ENCODE assay signal across 8 mouse cellular contexts in the genomic region with DNA sequence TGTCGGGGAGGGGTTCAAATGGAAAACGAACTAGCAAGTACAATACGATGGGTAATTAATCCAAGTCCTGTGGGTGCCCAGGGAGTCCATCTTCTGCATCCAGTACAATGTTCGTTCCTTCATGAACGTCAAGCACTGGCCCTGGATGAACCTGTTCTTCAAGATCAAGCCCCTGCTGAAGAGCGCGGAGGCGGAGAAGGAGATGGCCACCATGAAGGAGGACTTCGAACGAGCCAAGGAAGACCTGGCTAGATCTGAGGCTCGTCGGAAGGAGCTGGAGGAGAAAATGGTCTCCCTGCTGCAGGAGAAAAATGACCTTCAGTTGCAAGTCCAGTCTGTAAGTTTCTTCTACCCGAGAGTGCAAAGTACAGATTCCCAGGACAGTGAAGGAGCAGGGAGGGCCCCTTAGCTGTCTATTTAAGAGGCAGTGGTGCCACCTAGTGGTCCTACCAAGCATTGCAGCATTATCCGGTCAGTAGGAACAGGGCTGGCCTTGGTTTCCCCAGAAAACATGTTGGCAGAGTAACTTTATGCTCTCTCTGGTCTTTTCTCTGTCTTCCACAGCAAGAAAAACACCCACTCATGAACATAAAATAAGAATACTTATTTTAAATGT. TPM values are rescaled to one million over a fixed set of nuclear protein-coding genes. Genes with fewer than 3 reads are reported as not detected.
A peak's percentile ranks its signal among the peaks of the same experiment; 100 is the strongest.
DNase-seq lines count a peak whose midpoint lies in the region; ATAC-seq and TF ChIP-seq lines count a peak whose summit lies in the region.

No protein-coding gene starts in this region.

- no peak overlapping the region for H3K4me2 ChIP-seq in CH12.LX (ENCODE audit: insufficient read depth, low read depth, poor library complexity, severe bottlenecking)
- peak overlapping the region; percentile 41 for H3K4me2 ChIP-seq in embryonic facial prominence, embryonic 13.5 days
- peak overlapping the region; percentile 38 for H3K4me2 ChIP-seq in kidney, embryonic 16.5 days (replicated peaks; ENCODE audit: low read depth, low read length)
- H3K4me2 ChIP-seq in limb, embryonic 14.5 days (replicated peaks; ENCODE audit: low read depth, low read length, severe bottlenecking) = no peak overlapping the region
- no peak overlapping the region for H3K4me2 ChIP-seq in neural tube, embryonic 15.5 days

- H3K36me3 ChIP-seq in CH12.LX (replicated peaks in 1 of 2; ENCODE audit: control insufficient read depth in 1 of 2, insufficient read depth in 1 of 2, low read length in 1 of 2) = no peaks in the 10 kb centered on the region
- no peaks in the 10 kb centered on the region for H3K36me3 ChIP-seq in embryonic facial prominence, embryonic 13.5 days
- no peaks in the 10 kb centered on the region for H3K36me3 ChIP-seq in kidney, embryonic 16.5 days (ENCODE audit: insufficient read depth, low read length)
- no peaks in the 10 kb centered on the region for H3K36me3 ChIP-seq in limb, embryonic 14.5 days (ENCODE audit: control insufficient read depth, insufficient read depth, low read length)
- H3K36me3 ChIP-seq in neural tube, embryonic 15.5 days = no peaks in the 10 kb centered on the region
- no peaks in the 10 kb centered on the region for H3K36me3 ChIP-seq in thymus, adult 2 months (ENCODE audit: control insufficient read depth, insufficient read depth, low read length)

- TF ChIP-seq POLR2A in CH12.LX (IDR thresholded peaks at IDR 0.05; ENCODE audit: low read depth, low read length) = no peak
- TF ChIP-seq POLR2A in bone marrow, adult 2 months (IDR thresholded peaks at IDR 0.05; ENCODE audit: borderline replicate concordance, control insufficient read depth, low read depth, low read length) = no peak
- TF ChIP-seq POLR2A in limb, embryonic 14.5 days (IDR thresholded peaks at IDR 0.05; ENCODE audit: borderline replicate concordance, extremely low read depth, insufficient read depth, insufficient read length) = no peak
- TF ChIP-seq POLR2A in thymus, adult 2 months (IDR thresholded peaks at IDR 0.05; ENCODE audit: control insufficient read depth, extremely low read depth, insufficient read depth, low read length, poor library complexity) = no peak

- dilution Hi-C loops in CH12.LX (cut with MboI; ENCODE audit: extremely low pct_ligation_motif_present, extremely low pct_unique_long_range_greater_than_20kb, low sequenced_read_pairs) = no loop called here

- peak; percentile 100 for TF ChIP-seq RAD21 in CH12.LX (IDR thresholded peaks at IDR 0.05; ENCODE audit: low read depth, low read length)

- in situ Hi-C loops in CH12.LX (cut with MboI; ENCODE audit: low pct_ligation_motif_present, low pct_unique_long_range_greater_than_20kb, low sequenced_read_pairs) = loop anchor here (5.0 kb wide), 2 partner anchors 98 to 238 kb away; no protein-coding TSS in a partner anchor

- WGBS in bone marrow, adult 2 months = 52% methylated on average over 14 of the region's 14 CpGs
- WGBS in embryonic facial prominence, embryonic 13.5 days = 48% methylated on average over 14 of the region's 14 CpGs
- WGBS in kidney, embryonic 16.5 days = 50% methylated on average over 14 of the region's 14 CpGs
- 50% methylated on average over 14 of the region's 14 CpGs for whole genome bisulfite sequencing in limb, embryonic 14.5 days
- WGBS in neural tube, embryonic 15.5 days = 58% methylated on average over 14 of the region's 14 CpGs
- 59% methylated on average over 14 of the region's 14 CpGs for WGBS in thymus, adult 2 months

- H3K27ac ChIP-seq in CH12.LX (ENCODE audit: insufficient read depth, low read depth) = no peak overlapping the region
- no peak overlapping the region for H3K27ac ChIP-seq in bone marrow, adult 2 months (ENCODE audit: control insufficient read depth, insufficient read depth, low read depth, low read length, poor library complexity)
- H3K27ac ChIP-seq in embryonic facial prominence, embryonic 13.5 days = no peak overlapping the region
- H3K27ac ChIP-seq in kidney, embryonic 16.5 days (ENCODE audit: low read length) = no peak overlapping the region
- H3K27ac ChIP-seq in limb, embryonic 14.5 days (replicated peaks; ENCODE audit: low read depth, low read length) = no peak overlapping the region
- no peak overlapping the region for H3K27ac ChIP-seq in neural tube, embryonic 15.5 days (replicated peaks)
- H3K27ac ChIP-seq in thymus, adult 2 months (ENCODE audit: control insufficient read depth, insufficient read depth, low read length) = no peak overlapping the region

- H3K9me3 ChIP-seq in CH12.LX (replicated peaks; ENCODE audit: low read length) = no peaks in the 10 kb centered on the region
- H3K9me3 ChIP-seq in embryonic facial prominence, embryonic 13.5 days = no peaks in the 10 kb centered on the region
- H3K9me3 ChIP-seq in kidney, embryonic 16.5 days (ENCODE audit: low read length) = no peaks in the 10 kb centered on the region
- no peaks in the 10 kb centered on the region for H3K9me3 ChIP-seq in limb, embryonic 14.5 days (ENCODE audit: control insufficient read depth, low read length)
- H3K9me3 ChIP-seq in neural tube, embryonic 15.5 days (replicated peaks) = no peaks in the 10 kb centered on the region

- no peaks in the 10 kb centered on the region for H3K4me1 ChIP-seq in CH12.LX (ENCODE audit: control insufficient read depth in 1 of 2, insufficient read depth in 2 of 2)
- no peaks in the 10 kb centered on the region for H3K4me1 ChIP-seq in bone marrow, adult 2 months (ENCODE audit: control insufficient read depth, insufficient read depth, low read length)
- no peaks in the 10 kb centered on the region for H3K4me1 ChIP-seq in embryonic facial prominence, embryonic 13.5 days
- H3K4me1 ChIP-seq in kidney, embryonic 16.5 days (ENCODE audit: insufficient read depth, low read length) = no peaks in the 10 kb centered on the region
- no peaks in the 10 kb centered on the region for H3K4me1 ChIP-seq in limb, embryonic 14.5 days (ENCODE audit: control insufficient read depth, insufficient read depth, low read length)
- H3K4me1 ChIP-seq in neural tube, embryonic 15.5 days = no peaks in the 10 kb centered on the region
- H3K4me1 ChIP-seq in thymus, adult 2 months (replicated peaks; ENCODE audit: control insufficient read depth, insufficient read depth, low read length) = no peaks in the 10 kb centered on the region

- peak; percentile 98 to 99 for TF ChIP-seq CTCF in CH12.LX (conservative IDR thresholded peaks at IDR 0.05 in 1 of 2, IDR thresholded peaks at IDR 0.05 in 1 of 2; ENCODE audit: low read depth in 2 of 2, low read length in 2 of 2)
- peak; percentile 75 for TF ChIP-seq CTCF in bone marrow, adult 2 months (IDR thresholded peaks at IDR 0.05; ENCODE audit: control insufficient read depth, insufficient read depth, low read length)
- no peak for TF ChIP-seq CTCF in thymus, adult 2 months (IDR thresholded peaks at IDR 0.05; ENCODE audit: borderline replicate concordance, control insufficient read depth, extremely low read depth, insufficient read depth, low read length, poor library complexity)

- no peaks in the 10 kb centered on the region for H3K79me2 ChIP-seq in CH12.LX (replicated peaks; ENCODE audit: control insufficient read depth, extremely low read depth, insufficient read depth, poor library complexity, severe bottlenecking)

- no peak overlapping the region for H3K9ac ChIP-seq in CH12.LX (ENCODE audit: insufficient read depth, low read depth)
- no peak overlapping the region for H3K9ac ChIP-seq in embryonic facial prominence, embryonic 13.5 days
- no peak overlapping the region for H3K9ac ChIP-seq in kidney, embryonic 16.5 days (replicated peaks; ENCODE audit: low read length)
- H3K9ac ChIP-seq in limb, embryonic 14.5 days (ENCODE audit: low read depth, low read length, severe bottlenecking) = no peak overlapping the region
- H3K9ac ChIP-seq in neural tube, embryonic 15.5 days (replicated peaks) = no peak overlapping the region

- no peak for TF ChIP-seq EP300 in CH12.LX (IDR thresholded peaks at IDR 0.05; ENCODE audit: low read length)

- no peak for ATAC-seq in embryonic facial prominence, embryonic 13.5 days (ENCODE audit: insufficient number of reproducible peaks, insufficient read depth, low FRiP score, low TSS enrichment, low read depth)
- ATAC-seq in kidney, embryonic 16.5 days (ENCODE audit: low FRiP score, low TSS enrichment) = peak; percentile 59
- peak; percentile 72 for ATAC-seq in limb, embryonic 14.5 days (ENCODE audit: low FRiP score, low read depth)
- ATAC-seq in neural tube, embryonic 15.5 days (ENCODE audit: low FRiP score) = peak; percentile 47; the same call in 1 of the 2 replicates

- no peak overlapping the region for H3K4me3 ChIP-seq in CH12.LX (replicated peaks in 1 of 3; ENCODE audit: low read depth in 2 of 3, low read length in 2 of 3, poor library complexity in 1 of 3)
- H3K4me3 ChIP-seq in bone marrow, adult 2 months (replicated peaks; ENCODE audit: control insufficient read depth, low read depth, low read length) = no peak overlapping the region
- no peak overlapping the region for H3K4me3 ChIP-seq in embryonic facial prominence, embryonic 13.5 days
- H3K4me3 ChIP-seq in kidney, embryonic 16.5 days (ENCODE audit: low read length) = no peak overlapping the region
- no peak overlapping the region for H3K4me3 ChIP-seq in limb, embryonic 14.5 days (replicated peaks; ENCODE audit: low read length)
- no peak overlapping the region for H3K4me3 ChIP-seq in neural tube, embryonic 15.5 days (replicated peaks)
- H3K4me3 ChIP-seq in thymus, adult 2 months (ENCODE audit: control insufficient read depth, insufficient read depth, low read length) = no peak overlapping the region

- peak; percentile 85 for DNase-seq in CH12.LX (ENCODE audit: extremely low read depth)
- DNase-seq in heart, adult 9 months (ENCODE audit: low spot score in 2 of 2) = peak; percentile 30 to 43
- DNase-seq in limb, embryonic 14.5 days (ENCODE audit: low spot score) = peak; percentile 83
- peak; percentile 40 for DNase-seq in thymus, adult 2 months

- no peaks in the 10 kb centered on the region for H3K27me3 ChIP-seq in CH12.LX (replicated peaks)
- peaks cover 5% of the 10 kb centered on the region; the same call in 1 of the 2 replicates for H3K27me3 ChIP-seq in embryonic facial prominence, embryonic 13.5 days
- peaks cover 3% of the 10 kb centered on the region; the same call in 1 of the 2 replicates for H3K27me3 ChIP-seq in kidney, embryonic 16.5 days (ENCODE audit: insufficient read depth, low read length)
- no peaks in the 10 kb centered on the region for H3K27me3 ChIP-seq in limb, embryonic 14.5 days (ENCODE audit: control insufficient read depth, insufficient read depth, low read length)
- no peaks in the 10 kb centered on the region for H3K27me3 ChIP-seq in neural tube, embryonic 15.5 days (replicated peaks)
- no peaks in the 10 kb centered on the region for H3K27me3 ChIP-seq in thymus, adult 2 months (ENCODE audit: control insufficient read depth, insufficient read depth, low read length)

RNA-seq across cellular contexts. Expression of gene Myh13, which starts 28.8 kb away (rescaled TPM):
- total RNA-seq in CH12.LX (2012; rRNA removed) (1.2 and 2.1 TPM in 2 replicates), CH12.LX (2014; rRNA removed) (0.88 and 1.1 TPM in 2 replicates)
- polyA plus RNA-seq in CH12.LX (2012; ENCODE audit: insufficient read length, low read depth) = 2.4 and 2.8 TPM in 2 replicates
- polyA plus RNA-seq in bone marrow, adult 2 months (2011; ENCODE audit: insufficient read depth, insufficient read length, low replicate concordance, missing spikeins) = not detected in 2 replicates
- polyA plus RNA-seq in embryonic facial prominence, embryonic 13.5 days (2015; fragmentation: Nextera tagmentation; extraction: Ambion mirVana) = 0.04 and 0.15 TPM in 2 replicates
- polyA plus RNA-seq in kidney, embryonic 16.5 days (2015; fragmentation: Nextera tagmentation; extraction: Ambion mirVana) = not detected in 2 replicates
- 0.03 and 0.10 TPM in 2 replicates for polyA plus RNA-seq in limb, embryonic 14.5 days (2012; rRNA removed)
- polyA plus RNA-seq in limb, embryonic 14.5 days (2014; fragmentation: Nextera tagmentation; extraction: Ambion mirVana) = 0.21 and 0.46 TPM in 2 replicates
- 0.08 and 0.22 TPM in 2 replicates for polyA plus RNA-seq in neural tube, embryonic 15.5 days (2015; fragmentation: Nextera tagmentation; extraction: Ambion mirVana)
- polyA plus RNA-seq in thymus, adult 2 months (2012; rRNA removed) = 0.03 and 0.17 TPM in 2 replicates

Comparison
In these comparisons a context has a peak if more than half of its experiments do, and no peak if none do; other contexts are left out.
1. H3K4me2 ChIP-seq: peak in embryonic facial prominence, embryonic 13.5 days (single experiment) and kidney, embryonic 16.5 days (single experiment); none in CH12.LX (single experiment), limb, embryonic 14.5 days (single experiment) and neural tube, embryonic 15.5 days (single experiment).
2. Peak in every context shown above with its lines, with median percentiles within 50 percentile points of each other: DNase-seq.